Mouse (Mus musculus) heart, embryonic 11.5 days (tissue): ENCODE results near the gene Maml1. TPM values are rescaled to one million over a fixed set of nuclear protein-coding genes. Genes with fewer than 3 reads are reported as not detected.

Source experiments
- ATAC-seq: fragments of 200-750 bp; cut with Nextera tagmentation; replicated peaks from 2 replicates; pipeline ENCODE4 v1.8.0; 2017; ENCODE audit warnings: moderate library complexity; ENCODE audit not compliant: insufficient number of reproducible peaks, low FRiP score, low TSS enrichment
- H3K27ac ChIP-seq: fragments of 300-500 bp; sonication (generic); 2 replicates; pipeline ENCODE4 v1.5.1; 2014; ENCODE audit warnings: mild to moderate bottlenecking, low read depth, low read length
- H3K27me3 ChIP-seq: fragments of 300-500 bp; sonication (generic); 2 replicates; pipeline ENCODE4 v1.6.1; 2014; ENCODE audit warnings: mild to moderate bottlenecking, low read length, mixed read lengths; ENCODE audit not compliant: control insufficient read depth, insufficient read depth
- H3K36me3 ChIP-seq: fragments of 300-500 bp; sonication (generic); 2 replicates; pipeline ENCODE4 v1.6.1; 2014; ENCODE audit warnings: mild to moderate bottlenecking, low read length, moderate library complexity, mixed read lengths; ENCODE audit not compliant: control insufficient read depth, insufficient read depth
- H3K4me1 ChIP-seq: fragments of 300-500 bp; sonication (generic); 2 replicates; pipeline ENCODE4 v1.6.1; 2014; ENCODE audit warnings: low read length; ENCODE audit not compliant: control insufficient read depth, insufficient read depth
- H3K4me2 ChIP-seq: fragments of 300-500 bp; sonication (generic); 2 replicates; pipeline ENCODE4 v1.6.1; 2014; ENCODE audit warnings: mild to moderate bottlenecking, moderate library complexity
- H3K4me3 ChIP-seq: fragments of 300-500 bp; sonication (generic); 2 replicates; pipeline ENCODE4 v1.5.1; 2014; ENCODE audit warnings: low read depth, low read length
- H3K9ac ChIP-seq: fragments of 300-500 bp; sonication (generic); 2 replicates; pipeline ENCODE4 v1.6.1; 2014; ENCODE audit warnings: mild to moderate bottlenecking, low read depth, low read length, moderate library complexity
- H3K9me3 ChIP-seq: fragments of 300-500 bp; sonication (generic); replicated peaks from 2 replicates; pipeline ENCODE4 v1.6.1; 2016; ENCODE audit warnings: low read length; ENCODE audit not compliant: control insufficient read depth
- WGBS: fragments of 180-500 bp; shearing (Covaris S2); extraction: QIAGEN DNeasy Blood & Tissue Kit; methylation state at CpG from one replicate; pipeline ENCODE4 v1.1.7; 2014; ENCODE audit not compliant: insufficient replicate concordance; 5-methylcytosine and 5-hydroxymethylcytosine counted together
- polyA plus RNA-seq: library from polyadenylated mRNA; unstranded; fragments of >200 nt; fragmentation: Nextera tagmentation; extraction: Ambion mirVana; gene quantifications from 2 replicates; pipeline ENCODE4 v1.2.1, GENCODE M21; 2014

The Maml1 gene
- polyA plus RNA-seq, 1 experiment from 2014 or later: 5.9 TPM

GRCm38 (mm10) chr11:50275568-50276151, 16.5 kb downstream of the Maml1 start:
- no peaks in the 10 kb centered on the region for H3K9me3 ChIP-seq
- H3K27me3 ChIP-seq: no peaks in the 10 kb centered on the region
- peak overlapping the region; percentile 73 for H3K27ac ChIP-seq
- peaks cover 4% of the 10 kb centered on the region; the same call in 1 of the 2 replicates for H3K36me3 ChIP-seq
- 0 out of 2 replicates have a peak, but pooled peaks have one; percentile 40 for ATAC-seq
- no peak overlapping the region for H3K4me3 ChIP-seq
- H3K4me1 ChIP-seq: peaks cover 32% of the 10 kb centered on the region
- H3K4me2 ChIP-seq: 0 out of 2 replicates have a peak overlapping the region, but pooled peaks have one; percentile 18
- H3K9ac ChIP-seq: no peak overlapping the region
- 52% methylated on average over 5 of the region's 5 CpGs for WGBS

- H3K9me3 ChIP-seq: no peaks in the 10 kb centered on the region
- H3K4me2 ChIP-seq: peak overlapping the region; percentile 19; the same call in 1 of the 2 replicates
- peak overlapping the region; percentile 54; the same call in 1 of the 2 replicates for H3K9ac ChIP-seq
- H3K27me3 ChIP-seq: no peaks in the 10 kb centered on the region
- peaks cover 4% of the 10 kb centered on the region; the same call in 1 of the 2 replicates for H3K36me3 ChIP-seq
- H3K4me1 ChIP-seq: peaks cover 32% of the 10 kb centered on the region
- no peak for ATAC-seq
- H3K27ac ChIP-seq: peak overlapping the region; percentile 73
- WGBS: 69% methylated on average over 2 of the region's 2 CpGs
- no peak overlapping the region for H3K4me3 ChIP-seq
Observed at GRCm38 (mm10) chr11:50275077-50275476, 17.0 kb downstream of the Maml1 start.

- H3K4me2 ChIP-seq: no peak overlapping the region
- ATAC-seq: no peak
- H3K9ac ChIP-seq: no peak overlapping the region
- no peaks in the 10 kb centered on the region for H3K27me3 ChIP-seq
- peaks cover 32% of the 10 kb centered on the region for H3K4me1 ChIP-seq
- H3K4me3 ChIP-seq: no peak overlapping the region
- no peak overlapping the region for H3K27ac ChIP-seq
- 78% methylated on average over 2 of the region's 2 CpGs for WGBS
- no peaks in the 10 kb centered on the region for H3K9me3 ChIP-seq
- H3K36me3 ChIP-seq: peaks cover 4% of the 10 kb centered on the region; the same call in 1 of the 2 replicates
Observed at GRCm38 (mm10) chr11:50272819-50273218, 19.3 kb downstream of the Maml1 start.

GRCm38 (mm10) chr11:50269885-50270284, 22.2 kb downstream of the Maml1 start:
- WGBS: 100% methylated on average over 1 of the region's 1 CpGs
- Histone ChIP-seq H3K4me2 (no peak overlapping the region), H3K9ac (no peak overlapping the region), H3K4me3 (no peak overlapping the region), H3K9me3 (no peaks in the 10 kb centered on the region), H3K27me3 (no peaks in the 10 kb centered on the region), H3K27ac (no peak overlapping the region), H3K4me1 (peaks cover 15% of the 10 kb centered on the region), H3K36me3 (peaks cover 14% of the 10 kb centered on the region)
- ATAC-seq: no peak

GRCm38 (mm10) chr11:50269163-50269562, 22.9 kb downstream of the Maml1 start:
- no peak overlapping the region for H3K4me2 ChIP-seq
- peaks cover 14% of the 10 kb centered on the region for H3K36me3 ChIP-seq
- H3K4me3 ChIP-seq: no peak overlapping the region
- H3K9me3 ChIP-seq: no peaks in the 10 kb centered on the region
- H3K9ac ChIP-seq: no peak overlapping the region
- no peaks in the 10 kb centered on the region for H3K27me3 ChIP-seq
- H3K4me1 ChIP-seq: peaks cover 9% of the 10 kb centered on the region
- no peak overlapping the region for H3K27ac ChIP-seq
- no peak for ATAC-seq
- WGBS: 89% methylated on average over 2 of the region's 2 CpGs

- Histone ChIP-seq H3K27me3 (no peaks in the 10 kb centered on the region), H3K36me3 (peaks cover 22% of the 10 kb centered on the region), H3K4me1 (peaks cover 9% of the 10 kb centered on the region), H3K9ac (no peak overlapping the region), H3K27ac (no peak overlapping the region), H3K4me3 (no peak overlapping the region), H3K9me3 (no peaks in the 10 kb centered on the region), H3K4me2 (no peak overlapping the region)
- no peak for ATAC-seq
- 83% methylated on average over 3 of the region's 3 CpGs for WGBS
Observed at GRCm38 (mm10) chr11:50266997-50267396, 25.1 kb downstream of the Maml1 start.

GRCm38 (mm10) chr11:50265931-50266330, 26.2 kb downstream of the Maml1 start:
- Histone ChIP-seq H3K4me2 (no peak overlapping the region), H3K4me1 (no peaks in the 10 kb centered on the region), H3K9me3 (no peaks in the 10 kb centered on the region), H3K27ac (no peak overlapping the region), H3K27me3 (no peaks in the 10 kb centered on the region), H3K9ac (no peak overlapping the region), H3K36me3 (peaks cover 27% of the 10 kb centered on the region), H3K4me3 (no peak overlapping the region)
- no peak for ATAC-seq
- WGBS: 82% methylated on average over 8 of the region's 8 CpGs

- 96% methylated on average over 3 of the region's 3 CpGs for WGBS
- Histone ChIP-seq H3K4me3 (no peak overlapping the region), H3K27me3 (no peaks in the 10 kb centered on the region), H3K9me3 (no peaks in the 10 kb centered on the region), H3K9ac (no peak overlapping the region), H3K27ac (no peak overlapping the region), H3K36me3 (peaks cover 46% of the 10 kb centered on the region), H3K4me1 (no peaks in the 10 kb centered on the region), H3K4me2 (no peak overlapping the region)
- ATAC-seq: no peak
Observed at GRCm38 (mm10) chr11:50263198-50263597, 28.9 kb downstream of the Maml1 start.

- Histone ChIP-seq H3K27ac (no peak overlapping the region), H3K9me3 (no peaks in the 10 kb centered on the region), H3K27me3 (no peaks in the 10 kb centered on the region), H3K9ac (no peak overlapping the region), H3K4me1 (no peaks in the 10 kb centered on the region), H3K4me3 (no peak overlapping the region), H3K4me2 (no peak overlapping the region), H3K36me3 (peaks cover 50% of the 10 kb centered on the region)
- ATAC-seq: no peak
- WGBS: 89% methylated on average over 4 of the region's 4 CpGs
Observed at GRCm38 (mm10) chr11:50262020-50262419, 30.1 kb downstream of the Maml1 start.
